Mouse (Mus musculus): ENCODE measurements around the gene Mok.

DNA sequence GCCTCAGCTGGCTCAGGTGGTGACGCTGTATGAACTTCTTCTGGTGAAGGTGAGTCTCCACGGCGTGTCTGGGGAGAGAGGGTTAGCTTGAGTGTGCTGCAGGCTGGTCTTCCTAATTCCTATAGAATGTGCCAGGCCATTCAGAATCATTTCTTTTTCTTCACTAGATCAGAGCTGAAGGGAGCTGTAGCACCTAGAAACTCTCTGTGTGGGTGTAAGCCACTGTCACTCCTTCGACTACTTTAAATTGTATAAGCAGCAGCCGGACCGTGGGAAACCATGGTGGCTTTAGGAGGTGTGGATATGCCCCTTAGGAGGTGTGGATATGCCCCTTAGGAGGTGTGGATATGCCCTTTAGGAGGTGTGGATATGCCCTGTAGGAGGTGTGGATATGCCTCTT, 23.3 kb upstream of the Mok start:
- no peak for TF ChIP-seq CTCF (IDR thresholded peaks at IDR 0.05; ENCODE audit: low read depth, low read length)
- no peak for TF ChIP-seq POLR2A (IDR thresholded peaks at IDR 0.05; ENCODE audit: borderline replicate concordance, low read depth, low read length)

All from bone marrow macrophage, adult 2 months (primary cell).